Mouse (Mus musculus): ENCODE results near the gene Mpz. TPM values are rescaled to one million over a fixed set of nuclear protein-coding genes. Genes with fewer than 3 reads are reported as not detected.

The Mpz gene
- polyA plus RNA-seq, 1 experiment from 2014 or later = 1.9 TPM

GRCm38 (mm10) chr1:171110659-171111019 lies 39.9 kb upstream of the Mpz start:
- H3K4me2 ChIP-seq (ENCODE audit: low read depth, low read length) = peak overlapping the region; percentile 21; the same call in 1 of the 2 replicates
- no peaks in the 10 kb centered on the region for H3K36me3 ChIP-seq (replicated peaks; ENCODE audit: control insufficient read depth, insufficient read depth, low read depth, low read length)
- ATAC-seq (replicated peaks; ENCODE audit: insufficient number of reproducible peaks, low FRiP score, low TSS enrichment, low read depth) (0 out of 2 replicates have a peak, but pooled peaks have one; percentile 21), DNase-seq (ENCODE audit: low spot score) (no peak)
- H3K9me3 ChIP-seq (replicated peaks; ENCODE audit: control insufficient read depth, low read length) = no peaks in the 10 kb centered on the region
- H3K27me3 ChIP-seq (ENCODE audit: control insufficient read depth, insufficient read depth, low read length) = no peaks in the 10 kb centered on the region
- 10% methylated on average over 15 of the region's 15 CpGs for WGBS
- peak overlapping the region; percentile 56 for H3K9ac ChIP-seq (replicated peaks; ENCODE audit: low read length)
- peak overlapping the region; percentile 45 for H3K4me3 ChIP-seq (ENCODE audit: low read depth, low read length)
- no peak overlapping the region; the same call in 1 of the 2 replicates for H3K27ac ChIP-seq (replicated peaks; ENCODE audit: low read depth, low read length)
- no peaks in the 10 kb centered on the region for H3K4me1 ChIP-seq (ENCODE audit: control insufficient read depth, insufficient read depth, low read length)

GRCm38 (mm10) chr1:171111020-171111780 lies 39.3 kb upstream of the Mpz start:
- peak; percentile 96 for DNase-seq (ENCODE audit: low spot score)
- peak overlapping the region; percentile 45 for H3K4me3 ChIP-seq (ENCODE audit: low read depth, low read length)
- H3K27ac ChIP-seq (replicated peaks; ENCODE audit: low read depth, low read length) = no peak overlapping the region; the same call in 1 of the 2 replicates
- H3K9ac ChIP-seq (replicated peaks; ENCODE audit: low read length) = peak overlapping the region; percentile 56
- H3K4me2 ChIP-seq (ENCODE audit: low read depth, low read length) = peak overlapping the region; percentile 54
- no peaks in the 10 kb centered on the region for H3K27me3 ChIP-seq (ENCODE audit: control insufficient read depth, insufficient read depth, low read length)
- peak; percentile 82 for ATAC-seq (replicated peaks; ENCODE audit: insufficient number of reproducible peaks, low FRiP score, low TSS enrichment, low read depth)
- H3K36me3 ChIP-seq (replicated peaks; ENCODE audit: control insufficient read depth, insufficient read depth, low read depth, low read length) = no peaks in the 10 kb centered on the region
- WGBS = 0% methylated on average over 38 of the region's 38 CpGs
- no peaks in the 10 kb centered on the region for H3K4me1 ChIP-seq (ENCODE audit: control insufficient read depth, insufficient read depth, low read length)
- no peaks in the 10 kb centered on the region for H3K9me3 ChIP-seq (replicated peaks; ENCODE audit: control insufficient read depth, low read length)

- Histone ChIP-seq H3K9ac (replicated peaks; ENCODE audit: low read length) (peak overlapping the region; percentile 52), H3K27me3 (ENCODE audit: control insufficient read depth, insufficient read depth, low read length) (no peaks in the 10 kb centered on the region), H3K4me1 (ENCODE audit: control insufficient read depth, insufficient read depth, low read length) (no peaks in the 10 kb centered on the region), H3K4me2 (ENCODE audit: low read depth, low read length) (peak overlapping the region; percentile 54), H3K36me3 (replicated peaks; ENCODE audit: control insufficient read depth, insufficient read depth, low read depth, low read length) (no peaks in the 10 kb centered on the region), H3K9me3 (replicated peaks; ENCODE audit: control insufficient read depth, low read length) (no peaks in the 10 kb centered on the region), H3K4me3 (ENCODE audit: low read depth, low read length) (peak overlapping the region; percentile 45), H3K27ac (replicated peaks; ENCODE audit: low read depth, low read length) (no peak overlapping the region)
- peak; percentile 77 for DNase-seq (ENCODE audit: low spot score)
- WGBS = 4% methylated on average over 15 of the region's 15 CpGs
- no peak for ATAC-seq (replicated peaks; ENCODE audit: insufficient number of reproducible peaks, low FRiP score, low TSS enrichment, low read depth)
These were observed 38.5 kb upstream of the Mpz start for GRCm38 (mm10) chr1:171111781-171112575.

- Histone ChIP-seq H3K27me3 (ENCODE audit: control insufficient read depth, insufficient read depth, low read length) (no peaks in the 10 kb centered on the region), H3K9ac (replicated peaks; ENCODE audit: low read length) (no peak overlapping the region), H3K27ac (replicated peaks; ENCODE audit: low read depth, low read length) (no peak overlapping the region), H3K4me2 (ENCODE audit: low read depth, low read length) (no peak overlapping the region), H3K4me3 (ENCODE audit: low read depth, low read length) (no peak overlapping the region), H3K36me3 (replicated peaks; ENCODE audit: control insufficient read depth, insufficient read depth, low read depth, low read length) (no peaks in the 10 kb centered on the region), H3K4me1 (ENCODE audit: control insufficient read depth, insufficient read depth, low read length) (no peaks in the 10 kb centered on the region), H3K9me3 (replicated peaks; ENCODE audit: control insufficient read depth, low read length) (no peaks in the 10 kb centered on the region)
- WGBS = 78% methylated on average over 4 of the region's 4 CpGs
- no peak for DNase-seq (ENCODE audit: low spot score)
- no peak for ATAC-seq (replicated peaks; ENCODE audit: insufficient number of reproducible peaks, low FRiP score, low TSS enrichment, low read depth)
These were observed 37.5 kb upstream of the Mpz start for GRCm38 (mm10) chr1:171112986-171113385.

- H3K4me2 ChIP-seq (ENCODE audit: low read depth, low read length) = peak within 1 kb of the TSS; percentile 80
- no peaks in the 10 kb centered on the region for H3K36me3 ChIP-seq (replicated peaks; ENCODE audit: control insufficient read depth, insufficient read depth, low read depth, low read length)
- peak within 1 kb of the TSS; percentile 5; the same call in 1 of the 2 replicates for H3K27ac ChIP-seq (replicated peaks; ENCODE audit: low read depth, low read length)
- DNase-seq (ENCODE audit: low spot score) = peak; percentile 67
- WGBS = under 1% methylated on average over 24 of the region's 24 CpGs
- peak within 1 kb of the TSS; percentile 52 for H3K4me3 ChIP-seq (ENCODE audit: low read depth, low read length)
- peak within 1 kb of the TSS; percentile 74 for H3K9ac ChIP-seq (replicated peaks; ENCODE audit: low read length)
- no peaks in the 10 kb centered on the region for H3K9me3 ChIP-seq (replicated peaks; ENCODE audit: control insufficient read depth, low read length)
- no peaks in the 10 kb centered on the region for H3K4me1 ChIP-seq (ENCODE audit: control insufficient read depth, insufficient read depth, low read length)
- H3K27me3 ChIP-seq (ENCODE audit: control insufficient read depth, insufficient read depth, low read length) = no peaks in the 10 kb centered on the region
- ATAC-seq (replicated peaks; ENCODE audit: insufficient number of reproducible peaks, low FRiP score, low TSS enrichment, low read depth) = peak; percentile 60
These were observed 36.6 kb upstream of the Mpz start, which contains the start of gene Cfap126 for GRCm38 (mm10) chr1:171113873-171114299. TSS of gene Cfap126 (plus strand) at chr1:171113918.

GRCm38 (mm10) chr1:171116280-171116679 lies 34.2 kb upstream of the Mpz start:
- WGBS = 70% methylated on average over 4 of the region's 4 CpGs
- Histone ChIP-seq H3K27me3 (ENCODE audit: control insufficient read depth, insufficient read depth, low read length) (no peaks in the 10 kb centered on the region), H3K27ac (replicated peaks; ENCODE audit: low read depth, low read length) (no peak overlapping the region)

GRCm38 (mm10) chr1:171118269-171118684 lies 32.2 kb upstream of the Mpz start:
- ATAC-seq (replicated peaks; ENCODE audit: insufficient number of reproducible peaks, low FRiP score, low TSS enrichment, low read depth) (no peak), DNase-seq (ENCODE audit: low spot score) (peak; percentile 91)
- H3K27ac ChIP-seq (replicated peaks; ENCODE audit: low read depth, low read length) = no peak overlapping the region
- H3K36me3 ChIP-seq (replicated peaks; ENCODE audit: control insufficient read depth, insufficient read depth, low read depth, low read length) = no peaks in the 10 kb centered on the region
- H3K9me3 ChIP-seq (replicated peaks; ENCODE audit: control insufficient read depth, low read length) = no peaks in the 10 kb centered on the region
- H3K9ac ChIP-seq (replicated peaks; ENCODE audit: low read length) = 0 out of 2 replicates have a peak overlapping the region, but pooled peaks have one; percentile 13
- 15% methylated on average over 4 of the region's 4 CpGs for WGBS
- no peaks in the 10 kb centered on the region for H3K27me3 ChIP-seq (ENCODE audit: control insufficient read depth, insufficient read depth, low read length)
- H3K4me2 ChIP-seq (ENCODE audit: low read depth, low read length) = no peak overlapping the region
- H3K4me1 ChIP-seq (ENCODE audit: control insufficient read depth, insufficient read depth, low read length) = no peaks in the 10 kb centered on the region
- H3K4me3 ChIP-seq (ENCODE audit: low read depth, low read length) = no peak overlapping the region

More at GRCm38 (mm10) chr1:171116280-171116679, 34.2 kb upstream of the Mpz start:
- Histone ChIP-seq H3K4me2 (ENCODE audit: low read depth, low read length) (no peak overlapping the region), H3K9me3 (replicated peaks; ENCODE audit: control insufficient read depth, low read length) (no peaks in the 10 kb centered on the region), H3K9ac (replicated peaks; ENCODE audit: low read length) (no peak overlapping the region), H3K4me3 (ENCODE audit: low read depth, low read length) (no peak overlapping the region), H3K36me3 (replicated peaks; ENCODE audit: control insufficient read depth, insufficient read depth, low read depth, low read length) (no peaks in the 10 kb centered on the region), H3K4me1 (ENCODE audit: control insufficient read depth, insufficient read depth, low read length) (no peaks in the 10 kb centered on the region)
- ATAC-seq (replicated peaks; ENCODE audit: insufficient number of reproducible peaks, low FRiP score, low TSS enrichment, low read depth) (no peak), DNase-seq (ENCODE audit: low spot score) (no peak)
